Mouse (Mus musculus) c-Kit-negative CD71-positive TER-119-positive erythroid progenitor cells, embryonic 14.5 days (primary cell): ENCODE data around the gene Lmntd1.
"Not testable (repeated sequence)": the region's sequence is repeated elsewhere in the genome, so short reads cannot be mapped to it uniquely, and the experiment has no call there.

ENCODE experiments used
- DNase-seq: peaks from one replicate; pipeline ENCODE4 v3.0.0-alpha.2; 2013; ENCODE audit warnings: low read depth, low spot score

Gene Lmntd1

GRCm38 (mm10) chr6:145342836-145343235 lies 271.3 kb downstream of the Lmntd1 start:
- no peak for DNase-seq

- DNase-seq, result peak; percentile 60
Measured at GRCm38 (mm10) chr6:145341301-145342193, 272.6 kb downstream of the Lmntd1 start.

GRCm38 (mm10) chr6:145340657-145341146 lies 273.4 kb downstream of the Lmntd1 start:
- DNase-seq, result peak; percentile 78

GRCm38 (mm10) chr6:145339956-145340656 lies 274.0 kb downstream of the Lmntd1 start:
- DNase-seq, result no peak

- DNase-seq, result no peak
Measured at GRCm38 (mm10) chr6:145338571-145339294, 275.4 kb downstream of the Lmntd1 start.

GRCm38 (mm10) chr6:145337521-145337920 lies 276.6 kb downstream of the Lmntd1 start:
- DNase-seq, result not testable (repeated sequence)

GRCm38 (mm10) chr6:145335876-145336768 lies 278.0 kb downstream of the Lmntd1 start:
- no peak for DNase-seq

GRCm38 (mm10) chr6:145334211-145334610 lies 279.9 kb downstream of the Lmntd1 start:
- DNase-seq, result no peak

GRCm38 (mm10) chr6:145326141-145326806 lies 287.8 kb downstream of the Lmntd1 start:
- DNase-seq, result no peak

GRCm38 (mm10) chr6:145325095-145325494 lies 289.0 kb downstream of the Lmntd1 start:
- DNase-seq, result no peak

GRCm38 (mm10) chr6:145324470-145324869 lies 289.6 kb downstream of the Lmntd1 start:
- DNase-seq, result no peak

- DNase-seq, result no peak
Measured at GRCm38 (mm10) chr6:145322246-145322645, 291.9 kb downstream of the Lmntd1 start.

- DNase-seq, result no peak
Measured at GRCm38 (mm10) chr6:145320156-145320555, 294.0 kb downstream of the Lmntd1 start.
